Mouse (Mus musculus) heart, adult 9 months (tissue): ENCODE data around the gene Dnah6.
A peak's percentile ranks its signal among the peaks of the same experiment; 100 is the strongest.

ENCODE experiments used
- DNase-seq, 2 experiments: peaks; one replicate each; pipeline ENCODE4 v3.0.0; 2022; ENCODE audit warnings: low spot score in 2 of 2

Dnah6 gene

DNA sequence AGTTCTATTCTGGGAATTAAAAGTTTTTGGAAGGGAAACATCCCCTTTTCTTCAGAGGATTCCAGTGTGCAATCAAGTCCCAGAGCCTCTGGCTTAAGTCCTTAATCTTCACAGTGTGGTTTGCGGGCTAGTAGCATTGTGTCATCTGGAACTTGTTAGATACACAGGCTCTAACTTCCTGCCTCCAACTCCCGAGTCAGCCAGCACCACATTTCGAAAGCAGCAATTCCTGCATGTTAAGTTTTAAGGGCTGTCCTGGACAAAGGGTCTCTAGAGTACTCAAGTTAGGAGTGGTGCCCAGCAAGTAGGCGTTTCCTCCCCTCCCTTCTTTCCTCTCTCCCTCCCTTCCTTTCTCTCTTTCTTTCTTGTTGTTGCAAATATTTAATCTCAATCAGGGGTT, 7.0 kb upstream of the Dnah6 start:
- peak; percentile 53 to 60 for DNase-seq

DNA sequence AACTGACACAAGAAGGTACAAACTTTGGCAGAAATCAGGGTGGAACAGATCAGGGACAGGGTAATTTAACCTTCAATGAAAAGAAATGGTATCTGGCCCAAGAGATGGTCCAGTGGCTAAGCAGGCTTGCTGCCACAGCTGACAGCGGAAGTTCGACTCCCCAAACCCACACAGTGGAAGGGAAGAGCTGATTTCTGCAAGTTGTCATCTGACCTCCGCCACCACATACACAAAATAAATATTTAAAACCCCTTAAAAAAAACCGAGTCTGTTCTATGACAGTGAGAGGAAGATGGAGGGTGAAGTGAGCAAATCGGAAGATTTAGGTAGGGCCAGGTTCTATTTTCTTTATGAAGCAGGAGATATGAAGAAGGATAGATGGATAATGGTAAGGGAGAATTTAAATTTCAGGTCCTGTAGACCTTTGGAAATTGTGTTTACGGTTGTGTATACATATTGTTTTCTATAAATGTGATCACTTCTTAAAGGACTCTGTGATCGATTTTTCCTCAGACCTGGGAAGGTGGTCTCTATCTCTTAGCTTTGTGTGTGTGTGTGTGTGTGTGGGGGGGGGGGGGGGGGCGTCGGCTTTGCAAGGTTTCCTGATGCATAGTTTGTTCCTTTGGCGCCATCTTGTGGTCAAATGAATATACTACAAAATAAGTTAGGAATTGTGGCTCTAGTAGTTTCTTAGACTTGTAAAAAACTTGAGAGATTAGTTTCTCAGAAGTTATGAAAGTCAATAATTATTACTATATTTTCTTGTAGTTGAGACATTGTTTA, 6.1 kb upstream of the Dnah6 start:
- no peak for DNase-seq

DNA sequence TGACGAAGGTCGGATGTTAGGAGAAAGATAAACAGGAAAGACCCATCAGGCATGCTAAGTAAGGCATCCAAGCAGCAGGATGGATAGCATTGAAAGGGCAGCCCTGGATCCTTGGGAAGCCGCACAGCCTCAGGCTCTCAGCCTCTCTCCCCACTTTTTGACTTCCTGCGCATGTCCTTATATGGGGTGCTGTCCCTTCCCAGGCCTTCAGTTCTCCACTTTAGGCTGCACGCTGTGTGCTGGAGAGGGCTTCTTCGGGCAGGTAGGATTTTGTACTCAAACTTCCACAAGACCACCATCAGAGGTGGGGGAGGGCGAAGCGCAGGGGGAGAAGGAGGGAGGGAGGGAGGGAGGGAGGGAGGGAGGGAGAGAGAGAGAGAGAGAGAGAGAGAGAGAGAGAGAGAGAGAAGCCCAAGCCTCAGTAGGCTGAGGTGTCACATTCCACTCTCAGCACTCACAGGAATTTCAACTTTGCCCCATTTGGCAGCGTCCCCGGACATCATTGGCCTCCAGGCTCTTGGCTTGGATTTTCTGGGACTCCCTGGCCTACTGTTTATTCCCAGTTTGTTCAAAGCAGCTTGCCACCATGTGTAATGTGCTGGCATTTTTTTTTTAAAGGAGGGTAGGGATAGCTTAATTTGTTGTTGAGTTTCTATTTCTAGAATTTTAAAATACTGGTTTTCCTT, 1.5 kb upstream of the Dnah6 start:
- peak; percentile 85 to 91 for DNase-seq

DNA sequence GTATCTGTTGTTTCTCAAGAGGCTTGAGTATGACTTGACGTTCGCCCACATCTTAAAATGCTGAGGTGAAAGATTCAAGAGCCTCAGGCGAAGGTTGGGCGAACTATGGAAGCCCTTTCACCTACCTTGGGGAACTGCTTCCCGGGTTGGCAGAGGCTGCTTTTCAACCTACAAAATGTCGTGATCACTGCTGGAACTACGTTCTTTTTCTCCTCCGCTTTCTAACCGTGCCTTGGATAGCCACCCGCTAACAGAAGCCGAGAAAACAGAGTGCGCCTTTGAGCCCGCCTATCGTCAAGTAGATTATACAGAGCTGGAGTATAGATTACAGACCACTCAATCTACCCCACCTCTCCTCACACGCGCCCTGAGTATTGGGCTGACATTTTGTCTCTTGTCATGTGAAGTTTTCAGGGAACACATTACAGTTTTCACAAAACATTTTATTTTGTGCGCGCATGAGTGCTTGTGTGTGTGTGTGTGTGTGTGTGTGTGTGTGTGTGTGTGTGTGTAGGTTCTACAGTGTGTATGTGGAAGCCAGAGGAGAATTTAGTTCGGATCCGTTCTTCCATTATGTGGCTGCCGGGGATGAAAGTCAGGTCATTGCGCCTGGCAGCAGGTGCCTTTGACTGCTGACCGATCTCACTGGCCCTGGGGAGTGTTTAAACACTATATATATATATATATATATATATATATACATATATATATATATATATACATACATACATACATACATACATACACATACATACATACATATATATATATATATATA, 696 bp upstream of the Dnah6 start:
- DNase-seq, result no peak

DNA sequence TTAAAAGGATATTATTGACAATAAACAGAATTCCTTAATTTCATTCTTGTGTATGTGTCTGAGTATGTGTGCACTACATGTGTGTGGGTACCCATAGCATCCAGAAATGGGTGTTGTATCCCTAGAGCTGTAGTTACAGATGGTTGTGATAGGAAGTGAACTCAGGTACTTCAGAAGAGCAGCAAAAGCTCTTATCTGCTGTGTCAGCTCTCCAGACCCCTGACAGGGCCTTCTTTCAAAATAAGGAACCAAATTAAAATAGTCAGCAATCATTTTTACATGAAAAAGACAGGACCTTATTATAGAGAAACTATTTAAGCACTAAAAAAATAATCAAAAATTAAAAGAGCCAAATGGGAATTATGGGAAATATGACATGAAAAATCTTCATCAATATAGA, 9.8 kb downstream of the Dnah6 start:
- no peak for DNase-seq

DNA sequence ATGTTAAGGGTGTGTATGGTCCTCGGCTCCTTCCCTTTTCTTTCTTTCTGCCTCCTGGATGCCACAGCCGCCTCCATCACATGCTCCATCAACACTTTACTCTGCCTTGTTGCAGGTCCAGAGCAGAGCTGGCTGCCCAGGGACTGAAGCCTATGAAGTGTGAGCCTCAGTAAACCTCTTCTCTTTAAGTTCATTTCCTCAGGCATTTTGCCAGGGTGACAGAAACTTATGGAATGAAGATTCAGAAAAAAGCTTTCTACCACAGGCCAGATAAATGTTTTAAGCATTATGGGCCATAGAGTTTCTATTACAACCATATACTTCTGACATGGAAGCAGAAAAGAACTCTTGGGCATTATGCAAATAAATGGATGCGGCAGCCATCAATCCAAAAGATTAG, 10.4 kb downstream of the Dnah6 start:
- no peak for DNase-seq

DNA sequence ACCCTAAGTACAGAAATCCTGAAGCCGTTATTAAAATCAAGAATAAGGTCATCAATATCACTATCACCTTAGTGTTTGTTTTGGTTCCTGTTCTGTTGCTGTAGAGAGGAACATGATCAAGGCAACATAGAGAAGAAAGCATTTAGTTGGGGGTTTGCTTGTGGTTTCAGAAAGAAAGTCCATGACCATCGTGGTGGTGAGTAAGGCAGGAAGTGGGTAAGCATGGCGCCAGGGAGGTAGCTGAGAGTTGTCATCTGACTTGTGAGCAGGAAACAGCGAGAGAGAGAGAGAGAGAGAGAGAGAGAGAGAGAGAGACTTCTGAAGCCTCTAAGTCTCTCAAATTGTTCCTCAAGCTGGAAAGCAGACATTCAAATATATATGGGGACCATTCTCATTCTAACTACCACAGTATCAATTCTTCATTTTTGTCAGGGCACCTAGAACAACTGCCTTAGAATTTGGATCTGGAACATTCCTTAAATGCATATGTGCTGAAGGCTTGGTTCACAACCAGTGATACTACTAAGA, 10.9 kb downstream of the Dnah6 start:
- no peak for DNase-seq

DNA sequence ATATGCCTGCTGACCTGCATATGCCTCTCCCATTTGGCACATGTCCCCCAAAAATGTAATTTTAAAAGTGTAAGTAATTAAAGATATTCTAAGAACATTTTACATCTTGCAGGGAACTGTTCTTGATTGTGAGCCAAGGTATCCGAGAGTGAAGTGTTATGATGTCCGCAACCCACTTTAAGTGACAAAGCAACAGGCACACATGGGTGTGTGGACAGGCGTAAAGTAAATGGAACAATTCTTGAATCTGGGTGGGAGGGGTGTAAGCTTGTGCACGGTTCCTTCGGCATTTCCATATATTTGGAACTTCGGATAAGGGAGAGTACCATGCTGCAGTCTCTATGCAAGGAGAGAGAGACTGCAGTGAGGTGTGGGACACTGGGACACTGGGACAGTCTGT, 11.9 kb downstream of the Dnah6 start:
- no peak for DNase-seq

DNA sequence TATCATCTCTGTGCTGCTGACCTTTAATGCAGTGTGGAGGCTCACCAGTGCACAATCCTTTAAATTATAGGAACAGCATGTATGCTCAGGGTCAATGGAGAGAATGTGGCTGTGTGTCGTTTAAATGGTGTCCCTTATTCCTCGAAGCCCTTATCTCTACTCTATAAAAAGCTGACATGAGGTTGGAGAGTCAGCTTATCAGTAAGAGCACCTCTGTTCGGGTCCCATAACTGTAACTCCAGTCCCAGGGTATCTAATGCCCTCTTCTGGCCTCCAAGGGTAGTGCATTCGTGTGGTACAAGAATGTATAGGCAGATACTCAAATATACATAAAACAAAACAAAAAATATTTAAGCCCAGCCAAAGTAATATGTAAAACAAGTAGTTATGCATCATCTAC, 16.5 kb downstream of the Dnah6 start:
- DNase-seq, result no peak

DNA sequence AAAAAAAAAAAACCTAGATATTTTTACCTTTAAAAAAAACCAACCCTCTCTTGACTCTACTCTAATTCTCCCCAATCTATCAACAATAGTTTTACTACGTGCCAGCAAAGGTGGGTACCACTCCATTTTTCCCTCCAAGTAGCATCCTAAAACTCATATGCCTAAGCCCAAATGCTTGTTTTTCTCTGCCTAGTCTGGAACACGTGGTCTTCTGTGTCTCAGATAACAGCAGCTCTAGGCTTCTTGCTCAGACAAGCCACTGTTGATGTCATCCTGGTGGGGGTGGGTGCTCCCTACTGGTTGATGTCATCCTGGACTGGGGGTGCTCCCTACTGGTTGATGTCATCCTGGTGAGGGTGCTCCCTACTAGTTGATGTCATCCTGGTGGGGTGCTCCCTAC, 17.7 kb downstream of the Dnah6 start:
- DNase-seq, result no peak

DNA sequence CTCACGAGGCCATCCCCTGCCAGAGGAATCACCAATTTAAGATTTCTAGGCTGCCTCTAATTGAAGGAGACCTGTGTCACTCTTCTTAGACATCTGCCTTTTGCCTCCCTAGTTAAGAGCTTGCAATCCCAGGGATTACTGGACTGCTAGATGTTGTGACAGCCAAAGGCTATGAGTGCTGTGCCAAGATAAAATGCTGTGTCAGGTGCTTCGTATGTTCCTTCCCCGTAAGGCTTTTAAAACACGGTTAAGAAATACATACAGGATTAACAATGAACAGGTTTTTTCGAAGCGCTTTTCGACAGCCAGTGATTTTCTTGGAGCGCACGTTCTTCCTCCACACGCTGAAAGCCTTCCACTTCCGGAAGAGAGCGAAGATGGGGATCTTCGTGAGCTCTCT, 26.2 kb downstream of the Dnah6 start:
- DNase-seq, result no peak

DNA sequence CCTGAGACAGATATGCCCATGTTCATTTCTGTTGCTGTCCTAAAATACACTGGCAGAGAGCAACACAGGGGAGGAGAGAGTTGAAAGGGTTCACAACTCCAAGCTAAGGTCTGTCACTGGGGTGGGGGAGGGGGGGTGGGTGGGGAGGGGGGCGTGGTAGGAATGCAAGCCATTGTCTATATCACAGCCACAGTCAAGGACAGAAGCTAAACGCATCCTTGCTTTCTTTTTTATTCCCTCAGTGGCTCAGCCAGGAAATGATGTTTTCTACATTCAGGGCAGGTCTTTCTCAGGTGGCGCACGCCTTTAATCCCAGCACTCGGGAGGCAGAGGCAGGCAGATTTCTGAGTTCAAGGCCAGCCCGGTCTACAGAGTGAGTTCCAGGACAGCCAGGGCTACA, 30.7 kb downstream of the Dnah6 start:
- no peak for DNase-seq

DNA sequence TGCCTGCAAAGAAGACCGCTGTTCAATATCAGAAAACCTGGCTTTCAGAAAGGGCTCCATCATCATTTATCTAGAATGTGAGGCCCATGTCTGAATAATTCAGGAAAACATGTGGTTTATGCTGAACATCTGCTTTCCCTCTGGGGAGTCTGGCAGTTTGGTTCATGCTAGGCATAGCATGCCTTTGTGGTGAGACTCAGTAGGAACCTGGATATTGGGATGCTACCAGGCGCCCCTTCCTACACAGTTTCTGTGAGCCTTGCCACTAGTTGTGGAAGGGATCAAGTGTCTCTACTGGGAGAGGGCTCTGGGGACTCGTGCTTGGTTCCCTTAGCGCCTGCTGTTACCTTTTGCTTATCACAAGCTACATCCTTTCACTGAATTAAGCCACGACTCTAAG, 37.2 kb downstream of the Dnah6 start:
- DNase-seq, result no peak

DNA sequence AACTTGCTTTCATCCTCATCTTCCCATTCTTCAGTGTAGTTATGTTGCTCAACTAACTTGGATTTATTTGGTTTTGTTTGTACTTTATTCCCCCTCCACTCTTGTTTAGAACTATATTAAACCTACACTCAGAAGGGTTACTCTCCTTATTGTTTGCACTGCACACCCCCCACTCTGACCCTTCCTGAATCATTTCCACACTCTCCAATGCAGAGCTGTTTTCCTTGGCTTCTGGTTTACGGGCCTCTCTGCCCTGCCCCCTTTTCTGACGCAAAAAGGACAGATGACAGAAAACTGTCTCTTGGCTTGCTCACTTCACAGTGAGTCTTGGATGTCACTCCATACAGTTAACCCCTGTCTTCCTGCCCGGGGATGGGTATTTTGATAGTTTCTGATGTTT, 38.5 kb downstream of the Dnah6 start:
- no peak for DNase-seq

DNA sequence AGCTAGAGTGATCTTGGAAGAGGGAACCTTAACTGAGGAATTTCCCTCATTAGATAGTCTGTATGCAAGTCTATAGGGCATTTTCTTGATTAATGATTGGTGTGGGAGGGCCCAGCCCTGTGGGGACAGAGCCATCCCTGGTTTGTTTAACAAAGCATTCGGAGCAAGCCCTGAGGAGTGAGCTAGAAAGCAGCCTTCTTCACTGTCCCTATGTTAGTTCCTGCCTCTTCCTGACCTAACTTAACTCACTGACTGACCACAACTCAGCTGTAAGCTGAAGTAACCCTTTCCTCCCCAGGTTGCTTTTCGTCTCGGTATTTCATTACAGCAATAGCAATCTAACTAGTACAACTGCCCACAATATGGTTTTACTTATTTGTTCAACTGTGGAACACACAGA, 39.0 kb downstream of the Dnah6 start:
- DNase-seq, result no peak

DNA sequence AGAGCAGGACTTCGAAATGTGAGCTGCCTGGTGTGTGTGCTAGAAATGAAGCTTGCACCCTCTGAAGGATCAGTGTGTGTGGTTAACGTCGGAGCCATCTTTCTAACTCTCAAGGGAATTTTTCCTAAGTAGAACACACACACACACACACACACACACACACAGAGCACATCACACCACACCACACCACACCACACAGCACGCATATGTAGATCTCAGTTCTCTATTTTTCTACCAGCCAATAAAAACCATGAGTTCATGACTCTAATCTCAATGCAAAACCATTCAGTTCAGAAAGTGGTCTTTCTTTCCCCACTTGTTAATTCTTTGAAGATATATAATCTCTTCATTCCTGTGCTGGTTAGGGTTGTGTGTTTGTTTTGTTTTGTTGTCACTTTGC, 39.4 kb downstream of the Dnah6 start:
- DNase-seq, result no peak

DNA sequence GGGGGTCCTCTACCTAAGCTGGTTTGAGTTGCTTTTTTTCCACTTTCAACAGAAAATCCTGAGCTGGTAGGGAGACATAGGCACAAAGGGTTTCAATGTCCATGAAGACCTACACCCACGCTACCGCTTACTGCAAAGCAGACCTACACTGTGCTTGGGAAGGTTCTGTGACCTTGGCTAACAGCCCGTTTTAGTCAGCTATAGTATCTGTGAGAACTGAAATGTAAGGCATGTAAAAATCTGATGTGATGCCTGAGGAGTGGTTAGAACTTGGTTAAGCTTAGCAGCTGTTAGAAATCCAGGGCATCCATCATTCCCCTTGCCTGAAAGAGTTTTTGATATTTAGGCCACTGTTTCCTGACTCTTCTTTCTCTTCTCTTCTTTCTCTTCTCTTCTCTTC, 46.3 kb downstream of the Dnah6 start:
- no peak for DNase-seq

DNA sequence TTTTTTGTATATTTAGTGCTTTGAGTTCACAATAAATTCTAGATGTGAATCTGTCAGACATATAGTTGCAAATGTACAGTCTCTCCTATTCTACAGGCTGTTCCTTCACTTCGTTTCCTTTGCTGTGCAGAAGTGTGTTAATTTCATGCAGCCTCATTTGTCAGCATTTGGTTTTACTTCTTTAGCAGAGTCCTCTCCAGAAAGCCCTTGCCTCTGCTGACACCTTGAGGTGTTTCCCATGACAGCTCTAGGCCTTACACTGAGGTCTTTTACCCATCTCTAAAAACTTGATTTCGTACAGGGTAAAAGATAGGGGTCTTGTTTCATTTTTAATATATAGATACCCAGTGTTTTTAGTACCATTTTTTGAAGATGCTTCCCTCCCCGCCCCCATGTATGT, 54.2 kb downstream of the Dnah6 start:
- no peak for DNase-seq

DNA sequence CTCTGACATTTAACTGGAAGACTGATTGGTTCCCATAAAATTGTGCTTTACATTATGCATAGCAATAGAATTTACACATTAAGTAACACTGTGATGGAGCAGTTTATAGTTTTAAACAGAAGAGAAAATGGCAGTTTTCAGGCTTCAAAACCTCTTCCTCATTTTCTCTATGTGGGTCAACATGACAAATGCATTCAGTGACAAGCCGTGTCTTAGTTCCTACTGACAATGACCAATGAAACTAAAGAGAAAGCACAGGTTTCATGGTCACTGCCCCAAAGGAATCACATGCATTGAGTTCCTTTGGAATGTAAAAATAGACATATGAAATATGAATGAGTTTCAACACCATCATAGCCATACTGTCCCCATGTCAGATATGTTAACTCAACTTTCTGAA, 58.5 kb downstream of the Dnah6 start:
- DNase-seq, result no peak

DNA sequence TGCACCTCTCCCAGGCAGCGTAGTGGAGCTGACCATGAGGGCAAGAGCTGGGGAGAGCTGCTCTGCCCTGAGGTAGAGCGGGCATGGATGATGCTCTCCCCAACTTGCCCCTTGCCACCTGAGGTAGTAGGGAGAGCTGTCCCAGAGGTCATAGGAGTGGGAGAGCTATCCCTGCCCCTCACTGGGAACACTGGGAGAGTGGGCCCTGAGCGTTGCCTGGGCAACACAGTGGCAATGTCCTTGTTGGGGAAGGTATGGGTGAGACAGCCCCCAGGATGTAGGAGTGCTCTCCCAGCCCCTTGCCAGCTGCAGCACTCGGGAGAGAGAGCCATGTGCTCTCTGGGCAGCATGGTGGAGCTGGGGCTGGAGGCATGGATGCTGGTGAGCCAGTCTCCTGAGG, 60.1 kb downstream of the Dnah6 start:
- DNase-seq, result no peak

DNA sequence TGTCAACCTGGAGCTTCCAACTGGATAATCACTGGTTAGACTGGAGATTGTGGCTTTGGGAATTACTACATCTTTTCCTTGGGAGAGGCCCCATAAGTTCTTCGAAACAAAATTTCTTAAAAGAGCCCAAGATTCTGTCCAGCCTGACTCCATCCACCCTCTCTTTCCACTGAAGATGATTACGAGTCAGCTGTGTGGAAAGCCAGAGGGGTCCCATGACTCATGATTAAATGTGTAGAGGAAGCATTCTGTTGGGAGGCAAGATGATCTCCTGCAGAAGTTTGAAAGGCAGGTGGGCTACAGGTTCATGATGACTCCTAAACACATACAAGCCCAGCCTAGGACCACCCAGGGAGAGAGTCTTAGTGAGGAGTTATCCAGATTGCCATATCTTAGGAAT, 66.0 kb downstream of the Dnah6 start:
- DNase-seq, result no peak

DNA sequence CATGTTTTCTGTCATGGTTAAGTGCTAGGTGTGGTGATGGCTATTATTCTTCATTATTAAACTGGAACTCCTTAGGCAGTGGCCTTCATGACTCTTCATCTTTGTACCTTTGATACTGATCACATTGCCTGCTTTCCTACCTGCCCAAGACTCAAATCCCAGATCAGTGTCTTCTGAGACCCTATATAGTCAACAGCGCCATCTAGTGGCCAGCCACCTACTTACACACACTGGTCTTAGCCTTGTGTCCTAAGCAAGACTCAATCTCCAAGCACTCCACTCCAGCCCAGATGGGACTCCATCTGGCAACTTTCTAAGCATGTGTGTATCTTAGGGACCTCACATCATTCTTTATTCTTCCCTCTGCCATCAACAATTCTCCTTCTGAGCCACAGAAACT, 67.8 kb downstream of the Dnah6 start:
- peak; percentile 23 to 71 for DNase-seq

DNA sequence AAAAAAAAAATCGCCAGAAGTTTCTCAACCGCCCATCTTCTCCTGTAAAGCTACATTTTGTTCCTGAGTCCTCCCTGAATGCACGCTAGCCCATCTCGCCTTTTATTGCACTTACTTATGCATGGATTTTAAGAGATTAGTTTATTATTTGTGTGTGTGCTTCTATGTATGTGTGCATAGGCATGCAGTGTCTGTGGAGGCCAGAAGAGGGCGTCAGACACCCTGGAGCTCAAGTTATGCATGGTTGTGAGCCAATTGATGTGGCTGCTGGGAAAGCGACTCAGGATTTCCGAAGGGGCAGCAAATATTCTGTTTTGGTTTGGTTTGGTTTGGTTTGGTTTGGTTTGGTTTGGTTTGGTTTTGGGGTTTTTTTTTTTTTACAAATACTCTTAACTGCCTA, 78.0 kb downstream of the Dnah6 start:
- no peak for DNase-seq
